Mouse (Mus musculus): ENCODE results near the gene Vwa2. TPM values are rescaled to one million over a fixed set of nuclear protein-coding genes. Genes with fewer than 3 reads are reported as not detected.

Gene Vwa2
- polyA plus RNA-seq, 1 experiment from 2014 or later = 4.1 TPM

DNA sequence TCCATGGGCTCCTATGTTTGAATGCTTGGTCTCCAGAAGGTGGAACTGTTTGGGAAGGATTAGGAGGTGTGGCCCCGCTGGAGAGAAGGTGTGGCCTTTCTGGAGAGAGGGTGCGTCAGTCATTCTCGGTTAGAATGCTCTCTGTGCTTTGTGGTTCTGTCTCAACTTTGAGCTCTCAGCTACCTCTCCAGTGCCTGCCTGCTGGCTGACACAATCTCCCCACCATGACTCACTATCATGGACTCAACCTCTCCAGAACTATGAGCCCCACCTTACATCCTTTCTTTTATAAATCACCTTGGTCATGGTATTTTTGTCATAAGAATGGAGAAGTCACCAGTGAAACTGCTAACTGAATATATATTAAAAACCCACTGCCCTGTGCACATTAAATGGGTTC lies 40.6 kb downstream of the Vwa2 start:
- Histone ChIP-seq H3K9me3 (ENCODE audit: control insufficient read depth, low read length) (no peaks in the 10 kb centered on the region), H3K4me2 (ENCODE audit: low read depth, severe bottlenecking) (no peak overlapping the region), H3K4me3 (ENCODE audit: low read depth, low read length) (no peak overlapping the region), H3K36me3 (ENCODE audit: control insufficient read depth, insufficient read depth, low read length) (no peaks in the 10 kb centered on the region), H3K27me3 (ENCODE audit: control insufficient read depth, insufficient read depth, low read length) (no peaks in the 10 kb centered on the region), H3K27ac (replicated peaks; ENCODE audit: low read depth, low read length) (no peak overlapping the region), H3K9ac (ENCODE audit: low read length) (no peak overlapping the region), H3K4me1 (ENCODE audit: control insufficient read depth, insufficient read depth, low read length) (peaks cover 7% of the 10 kb centered on the region; the same call in 1 of the 2 replicates)
- ATAC-seq (ENCODE audit: insufficient number of reproducible peaks, low FRiP score, low TSS enrichment, low read depth) = no peak
- 100% methylated on average over 3 of the region's 3 CpGs for WGBS
- no peak for DNase-seq (ENCODE audit: low spot score)

- no peak overlapping the region for H3K27ac ChIP-seq (replicated peaks; ENCODE audit: low read depth, low read length)
- DNase-seq (ENCODE audit: low spot score) = no peak
Observed at GRCm38 (mm10) chr19:56915084-56915483, 41.0 kb downstream of the Vwa2 start.

DNA sequence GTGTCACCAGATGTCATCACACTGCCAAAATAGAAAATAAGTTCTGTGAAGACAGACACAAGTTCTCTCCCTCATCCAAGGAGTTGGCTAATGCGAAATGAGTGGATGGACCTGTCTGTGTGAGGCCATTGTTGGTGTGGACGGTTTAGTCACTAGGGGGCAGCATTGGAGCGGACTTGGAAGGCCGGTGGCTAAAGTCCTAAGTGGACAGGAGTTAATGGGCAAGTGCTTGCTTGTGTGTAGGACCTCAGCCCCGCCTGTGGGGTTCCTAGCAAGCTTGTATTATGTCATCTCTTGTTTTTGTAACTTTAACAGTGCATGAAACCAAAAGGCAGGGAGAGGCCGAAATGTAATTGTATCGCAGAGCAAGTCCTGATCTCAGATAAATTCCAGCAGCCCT lies 45.6 kb downstream of the Vwa2 start:
- WGBS = 31% methylated on average over 7 of the region's 7 CpGs
- peak; percentile 37; the same call in 1 of the 2 replicates for ATAC-seq (ENCODE audit: insufficient number of reproducible peaks, low FRiP score, low TSS enrichment, low read depth)

More at GRCm38 (mm10) chr19:56915084-56915483, 41.0 kb downstream of the Vwa2 start:
- ATAC-seq (ENCODE audit: insufficient number of reproducible peaks, low FRiP score, low TSS enrichment, low read depth) = no peak
- WGBS = 59% methylated on average over 6 of the region's 6 CpGs
- no peaks in the 10 kb centered on the region for H3K36me3 ChIP-seq (ENCODE audit: control insufficient read depth, insufficient read depth, low read length)
- H3K27me3 ChIP-seq (ENCODE audit: control insufficient read depth, insufficient read depth, low read length) = no peaks in the 10 kb centered on the region
- H3K9ac ChIP-seq (ENCODE audit: low read length) = no peak overlapping the region
- H3K4me3 ChIP-seq (ENCODE audit: low read depth, low read length) = no peak overlapping the region
- peaks cover 7% of the 10 kb centered on the region; the same call in 1 of the 2 replicates for H3K4me1 ChIP-seq (ENCODE audit: control insufficient read depth, insufficient read depth, low read length)
- H3K4me2 ChIP-seq (ENCODE audit: low read depth, severe bottlenecking) = no peak overlapping the region
- no peaks in the 10 kb centered on the region for H3K9me3 ChIP-seq (ENCODE audit: control insufficient read depth, low read length)

GRCm38 (mm10) chr19:56920232-56920631 lies 46.2 kb downstream of the Vwa2 start:
- WGBS = 93% methylated on average over 13 of the region's 13 CpGs
- Histone ChIP-seq H3K4me1 (ENCODE audit: control insufficient read depth, insufficient read depth, low read length) (no peaks in the 10 kb centered on the region), H3K27ac (replicated peaks; ENCODE audit: low read depth, low read length) (no peak overlapping the region), H3K4me3 (ENCODE audit: low read depth, low read length) (no peak overlapping the region), H3K36me3 (ENCODE audit: control insufficient read depth, insufficient read depth, low read length) (no peaks in the 10 kb centered on the region), H3K9ac (ENCODE audit: low read length) (no peak overlapping the region), H3K27me3 (ENCODE audit: control insufficient read depth, insufficient read depth, low read length) (no peaks in the 10 kb centered on the region), H3K4me2 (ENCODE audit: low read depth, severe bottlenecking) (no peak overlapping the region), H3K9me3 (ENCODE audit: control insufficient read depth, low read length) (no peaks in the 10 kb centered on the region)
- DNase-seq (ENCODE audit: low spot score) (no peak), ATAC-seq (ENCODE audit: insufficient number of reproducible peaks, low FRiP score, low TSS enrichment, low read depth) (no peak)

More for the DNA sequence above, 45.6 kb downstream of the Vwa2 start:
- H3K27ac ChIP-seq (replicated peaks; ENCODE audit: low read depth, low read length) = no peak overlapping the region
- H3K9me3 ChIP-seq (ENCODE audit: control insufficient read depth, low read length) = no peaks in the 10 kb centered on the region
- no peaks in the 10 kb centered on the region for H3K36me3 ChIP-seq (ENCODE audit: control insufficient read depth, insufficient read depth, low read length)
- H3K4me2 ChIP-seq (ENCODE audit: low read depth, severe bottlenecking) = no peak overlapping the region
- peak; percentile 92 for DNase-seq (ENCODE audit: low spot score)
- H3K4me3 ChIP-seq (ENCODE audit: low read depth, low read length) = no peak overlapping the region
- no peaks in the 10 kb centered on the region for H3K4me1 ChIP-seq (ENCODE audit: control insufficient read depth, insufficient read depth, low read length)
- H3K9ac ChIP-seq (ENCODE audit: low read length) = no peak overlapping the region
- no peaks in the 10 kb centered on the region for H3K27me3 ChIP-seq (ENCODE audit: control insufficient read depth, insufficient read depth, low read length)

DNA sequence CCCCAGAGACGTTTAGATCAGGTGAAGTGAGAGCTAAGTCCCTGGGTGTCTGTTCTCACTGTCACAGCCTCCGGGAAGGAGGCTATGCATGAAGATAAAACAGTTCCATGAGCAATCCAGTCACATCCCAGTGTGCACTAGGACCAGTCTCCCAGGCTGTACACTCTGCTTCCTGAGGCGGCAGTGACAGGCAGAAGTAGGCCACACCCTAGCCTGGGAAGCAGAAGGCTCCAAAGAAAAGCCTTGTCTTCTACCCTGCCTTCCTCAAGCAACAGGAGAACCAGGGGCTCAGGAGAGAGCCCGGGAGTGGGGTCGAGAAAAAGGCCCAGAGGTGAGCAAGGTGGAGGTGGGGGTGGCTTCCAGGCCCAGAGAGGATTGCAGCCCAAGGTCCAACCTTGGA lies 47.7 kb downstream of the Vwa2 start:
- 68% methylated on average over 5 of the region's 5 CpGs for WGBS
- no peak for DNase-seq (ENCODE audit: low spot score)
- no peak overlapping the region for H3K27ac ChIP-seq (replicated peaks; ENCODE audit: low read depth, low read length)
- H3K4me3 ChIP-seq (ENCODE audit: low read depth, low read length) = no peak overlapping the region
- H3K27me3 ChIP-seq (ENCODE audit: control insufficient read depth, insufficient read depth, low read length) = no peaks in the 10 kb centered on the region
- no peak overlapping the region for H3K4me2 ChIP-seq (ENCODE audit: low read depth, severe bottlenecking)
- no peaks in the 10 kb centered on the region for H3K9me3 ChIP-seq (ENCODE audit: control insufficient read depth, low read length)
- no peak for ATAC-seq (ENCODE audit: insufficient number of reproducible peaks, low FRiP score, low TSS enrichment, low read depth)
- H3K9ac ChIP-seq (ENCODE audit: low read length) = no peak overlapping the region
- H3K4me1 ChIP-seq (ENCODE audit: control insufficient read depth, insufficient read depth, low read length) = no peaks in the 10 kb centered on the region
- H3K36me3 ChIP-seq (ENCODE audit: control insufficient read depth, insufficient read depth, low read length) = no peaks in the 10 kb centered on the region

DNA sequence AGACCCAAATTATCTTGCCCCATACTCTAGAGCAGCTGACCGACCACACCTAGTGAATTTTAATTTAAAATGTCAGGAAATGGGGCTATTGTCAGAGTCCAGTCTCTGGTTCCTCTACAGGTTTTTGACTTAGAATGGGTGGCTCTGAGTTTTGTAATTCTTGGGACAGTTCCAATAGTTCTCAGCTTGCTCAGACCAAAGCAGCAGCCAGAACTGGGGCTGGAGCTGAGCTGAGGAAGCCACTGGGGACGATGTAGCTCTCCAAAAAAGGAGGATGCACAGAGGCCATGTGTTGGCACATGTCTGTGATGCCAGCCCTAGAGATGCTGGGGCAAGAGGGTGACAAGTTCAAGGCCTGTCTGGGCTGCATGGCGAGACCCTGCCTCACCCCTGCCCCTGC lies 55.3 kb downstream of the Vwa2 start:
- no peaks in the 10 kb centered on the region for H3K36me3 ChIP-seq (ENCODE audit: control insufficient read depth, insufficient read depth, low read length)
- H3K4me3 ChIP-seq (ENCODE audit: low read depth, low read length) = no peak overlapping the region
- no peaks in the 10 kb centered on the region for H3K27me3 ChIP-seq (ENCODE audit: control insufficient read depth, insufficient read depth, low read length)
- no peaks in the 10 kb centered on the region for H3K4me1 ChIP-seq (ENCODE audit: control insufficient read depth, insufficient read depth, low read length)
- no peak for DNase-seq (ENCODE audit: low spot score)
- H3K4me2 ChIP-seq (ENCODE audit: low read depth, severe bottlenecking) = no peak overlapping the region
- no peaks in the 10 kb centered on the region for H3K9me3 ChIP-seq (ENCODE audit: control insufficient read depth, low read length)
- no peak overlapping the region for H3K9ac ChIP-seq (ENCODE audit: low read length)
- H3K27ac ChIP-seq (replicated peaks; ENCODE audit: low read depth, low read length) = no peak overlapping the region
- WGBS = 70% methylated on average over 3 of the region's 3 CpGs
- no peak for ATAC-seq (ENCODE audit: insufficient number of reproducible peaks, low FRiP score, low TSS enrichment, low read depth)

GRCm38 (mm10) chr19:56930029-56930428 lies 56.0 kb downstream of the Vwa2 start:
- 79% methylated on average over 9 of the region's 9 CpGs for WGBS
- Histone ChIP-seq H3K4me2 (ENCODE audit: low read depth, severe bottlenecking) (no peak overlapping the region), H3K9ac (ENCODE audit: low read length) (no peak overlapping the region), H3K4me1 (ENCODE audit: control insufficient read depth, insufficient read depth, low read length) (no peaks in the 10 kb centered on the region), H3K9me3 (ENCODE audit: control insufficient read depth, low read length) (no peaks in the 10 kb centered on the region), H3K27ac (replicated peaks; ENCODE audit: low read depth, low read length) (no peak overlapping the region), H3K27me3 (ENCODE audit: control insufficient read depth, insufficient read depth, low read length) (no peaks in the 10 kb centered on the region), H3K4me3 (ENCODE audit: low read depth, low read length) (no peak overlapping the region), H3K36me3 (ENCODE audit: control insufficient read depth, insufficient read depth, low read length) (no peaks in the 10 kb centered on the region)
- ATAC-seq (ENCODE audit: insufficient number of reproducible peaks, low FRiP score, low TSS enrichment, low read depth) (no peak), DNase-seq (ENCODE audit: low spot score) (no peak)

GRCm38 (mm10) chr19:56933800-56934199 lies 59.8 kb downstream of the Vwa2 start:
- Histone ChIP-seq H3K4me1 (ENCODE audit: control insufficient read depth, insufficient read depth, low read length) (no peaks in the 10 kb centered on the region), H3K9me3 (ENCODE audit: control insufficient read depth, low read length) (no peaks in the 10 kb centered on the region), H3K9ac (ENCODE audit: low read length) (no peak overlapping the region), H3K4me2 (ENCODE audit: low read depth, severe bottlenecking) (no peak overlapping the region), H3K27me3 (ENCODE audit: control insufficient read depth, insufficient read depth, low read length) (no peaks in the 10 kb centered on the region), H3K4me3 (ENCODE audit: low read depth, low read length) (no peak overlapping the region), H3K36me3 (ENCODE audit: control insufficient read depth, insufficient read depth, low read length) (no peaks in the 10 kb centered on the region), H3K27ac (replicated peaks; ENCODE audit: low read depth, low read length) (no peak overlapping the region)
- DNase-seq (ENCODE audit: low spot score) = no peak
- 79% methylated on average over 3 of the region's 3 CpGs for WGBS
- ATAC-seq (ENCODE audit: insufficient number of reproducible peaks, low FRiP score, low TSS enrichment, low read depth) = no peak

DNA sequence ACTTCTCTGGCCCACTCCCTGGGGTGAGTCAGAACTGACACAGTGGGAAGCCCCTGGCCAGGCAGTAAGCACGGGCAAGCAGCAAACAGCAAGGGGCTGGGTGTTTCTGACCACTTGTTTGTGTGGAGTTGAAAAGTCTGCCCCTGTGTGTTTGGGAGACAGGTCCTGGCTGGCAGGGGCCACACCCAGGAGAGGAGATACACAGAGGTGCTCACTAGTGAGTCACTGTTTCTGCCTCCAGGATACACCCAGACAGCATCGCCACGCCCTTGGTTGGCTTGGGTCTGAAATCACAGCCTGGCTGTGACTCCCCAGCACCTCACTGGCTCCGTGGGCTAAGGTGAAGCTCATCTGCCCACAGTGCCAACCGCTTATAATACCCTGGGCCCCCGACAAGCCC lies 61.1 kb downstream of the Vwa2 start:
- H3K4me3 ChIP-seq (ENCODE audit: low read depth, low read length) = no peak overlapping the region
- no peak overlapping the region for H3K4me2 ChIP-seq (ENCODE audit: low read depth, severe bottlenecking)
- H3K27ac ChIP-seq (replicated peaks; ENCODE audit: low read depth, low read length) = no peak overlapping the region
- no peaks in the 10 kb centered on the region for H3K27me3 ChIP-seq (ENCODE audit: control insufficient read depth, insufficient read depth, low read length)
- no peak overlapping the region for H3K9ac ChIP-seq (ENCODE audit: low read length)
- DNase-seq (ENCODE audit: low spot score) = no peak
- H3K4me1 ChIP-seq (ENCODE audit: control insufficient read depth, insufficient read depth, low read length) = no peaks in the 10 kb centered on the region
- no peak for ATAC-seq (ENCODE audit: insufficient number of reproducible peaks, low FRiP score, low TSS enrichment, low read depth)
- no peaks in the 10 kb centered on the region for H3K36me3 ChIP-seq (ENCODE audit: control insufficient read depth, insufficient read depth, low read length)
- H3K9me3 ChIP-seq (ENCODE audit: control insufficient read depth, low read length) = no peaks in the 10 kb centered on the region
- WGBS = 90% methylated on average over 6 of the region's 6 CpGs

Measured in limb, embryonic 11.5 days (tissue).